Mouse (Mus musculus) megakaryocyte-erythroid progenitor cell, adult 5-6 weeks (primary cell): Measurements from ENCODE around the gene Ppp2r1b. TPM values are rescaled to one million over a fixed set of nuclear protein-coding genes. Genes with fewer than 3 reads are reported as not detected.
A peak's percentile ranks its signal among the peaks of the same experiment; 100 is the strongest.

ENCODE experiments used
- ATAC-seq: replicated peaks from 2 replicates; pipeline ENCODE4 v1.8.0; 2016; ENCODE audit warnings: mild to moderate bottlenecking, inconsistent platforms; ENCODE audit not compliant: severe bottlenecking, poor library complexity, low FRiP score, low TSS enrichment
- total RNA-seq, 2 experiments: library from RNA; stranded (forward) in 1 of 2; stranded (reverse) in 1 of 2; fragments of 200-1000, 215-1000 nt in 1 of 2; fragments of >200 nt in 1 of 2; fragmentation: Nextera tagmentation in 1 of 2; gene quantifications; 2 replicates each; pipeline ENCODE4 v1.2.3; 2014 to 2017

Ppp2r1b gene
- total RNA-seq (2014; fragmentation: Nextera tagmentation) = 89.1 and 93.7 TPM in 2 replicates
- total RNA-seq (2017) = 88.2 and 109 TPM in 2 replicates

DNA sequence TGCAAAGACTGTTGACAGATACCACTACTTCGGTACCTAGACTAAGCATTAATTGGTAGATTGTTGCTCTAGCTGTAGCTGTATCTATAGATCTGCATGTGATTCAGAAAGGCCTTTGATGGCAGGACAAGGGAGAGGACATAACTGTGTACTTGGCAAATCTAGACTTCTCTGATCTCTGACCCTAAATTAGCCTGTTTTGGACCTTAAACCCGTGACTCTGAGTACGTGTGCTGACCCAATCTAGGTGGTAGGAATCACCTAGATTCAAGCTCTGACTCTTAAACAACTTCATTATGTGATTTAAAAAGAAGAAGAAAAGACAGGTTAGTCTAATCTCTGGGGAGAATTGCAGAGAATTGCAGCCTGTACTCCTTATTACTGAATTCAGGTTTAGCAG lies at the start of gene Ppp2r1b:
TSS of gene Ppp2r1b (plus strand) at position 221 of the 400 bp plus-strand sequence.
- no peak for ATAC-seq

DNA sequence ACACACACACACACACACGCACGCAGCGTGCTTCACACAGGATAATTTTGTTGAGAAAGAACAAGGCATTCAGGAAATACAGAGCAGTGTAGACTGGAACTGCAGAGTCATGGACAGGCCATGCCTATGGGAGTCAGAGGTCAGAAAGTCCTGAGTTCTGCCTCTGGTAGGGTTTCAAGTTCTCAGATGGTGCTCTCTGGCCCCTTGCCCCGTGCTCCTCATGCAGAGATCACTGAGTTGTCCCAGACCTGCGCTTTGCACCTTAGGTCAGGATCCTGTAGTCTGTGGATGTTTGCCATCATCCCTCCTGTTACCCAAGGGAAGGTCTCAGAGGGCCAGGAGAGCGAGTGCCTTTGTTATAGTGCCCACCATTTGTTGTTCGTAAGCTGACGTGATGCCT lies 48.3 kb upstream of the Ppp2r1b start:
- no peak for ATAC-seq

DNA sequence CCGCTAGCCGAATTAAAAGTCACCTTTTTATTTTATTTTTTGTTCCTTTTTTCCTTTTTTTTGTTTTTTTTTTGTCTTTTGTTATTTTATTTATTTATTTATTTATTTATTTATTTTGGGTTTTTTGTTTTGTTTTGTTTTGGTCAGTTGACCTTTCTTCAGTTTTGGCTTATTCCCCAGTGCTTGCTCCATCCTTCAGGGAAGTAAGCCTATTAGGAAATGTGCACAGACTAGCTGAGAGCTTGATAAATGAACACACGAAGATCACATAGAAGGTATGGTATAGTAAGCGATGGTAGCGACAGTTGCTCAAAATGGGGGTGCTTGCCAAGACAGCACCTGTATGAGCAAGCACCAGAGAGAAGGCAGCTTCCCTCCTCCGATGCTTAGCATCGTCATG lies 47.5 kb upstream of the Ppp2r1b start:
- no peak for ATAC-seq

DNA sequence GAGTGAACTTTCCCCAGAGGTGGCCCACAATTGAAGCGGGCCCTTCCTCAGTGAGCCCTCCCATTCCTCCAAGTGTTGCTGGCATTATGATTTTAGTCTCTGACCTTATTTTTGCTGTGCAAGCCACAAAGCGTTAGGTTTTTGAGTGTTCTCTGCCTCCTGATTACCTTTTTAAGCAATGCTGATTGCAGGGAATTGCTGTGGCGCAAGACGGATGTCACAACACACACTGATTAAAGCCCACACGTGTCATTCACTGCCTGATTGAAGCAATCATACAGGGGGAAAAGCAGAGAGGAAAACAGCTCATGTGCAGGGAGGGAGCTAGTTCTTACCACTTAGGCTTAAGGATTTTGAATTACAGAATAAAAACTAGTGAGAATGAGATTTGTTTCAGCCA lies 46.7 kb upstream of the Ppp2r1b start:
- no peak for ATAC-seq

DNA sequence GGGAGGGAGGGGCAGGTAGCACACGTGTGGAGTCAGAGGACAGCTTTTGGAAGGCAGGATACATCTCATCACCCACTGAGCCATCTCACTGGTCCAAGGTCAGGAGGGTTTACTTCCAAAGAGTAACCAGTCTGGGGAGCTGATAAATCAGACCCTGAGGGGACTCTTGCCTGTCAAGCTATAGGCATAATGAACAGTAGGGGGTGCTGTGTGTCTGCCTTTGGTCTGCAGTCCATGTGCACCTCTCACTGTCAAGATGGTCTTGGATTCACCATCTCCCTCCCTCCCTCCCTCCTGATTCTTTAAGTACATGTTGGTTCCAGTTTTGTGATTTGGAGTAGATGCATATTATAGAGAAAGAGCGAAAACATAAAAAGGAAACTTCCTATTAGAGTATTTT lies 44.1 kb upstream of the Ppp2r1b start:
- ATAC-seq = peak; percentile 69

DNA sequence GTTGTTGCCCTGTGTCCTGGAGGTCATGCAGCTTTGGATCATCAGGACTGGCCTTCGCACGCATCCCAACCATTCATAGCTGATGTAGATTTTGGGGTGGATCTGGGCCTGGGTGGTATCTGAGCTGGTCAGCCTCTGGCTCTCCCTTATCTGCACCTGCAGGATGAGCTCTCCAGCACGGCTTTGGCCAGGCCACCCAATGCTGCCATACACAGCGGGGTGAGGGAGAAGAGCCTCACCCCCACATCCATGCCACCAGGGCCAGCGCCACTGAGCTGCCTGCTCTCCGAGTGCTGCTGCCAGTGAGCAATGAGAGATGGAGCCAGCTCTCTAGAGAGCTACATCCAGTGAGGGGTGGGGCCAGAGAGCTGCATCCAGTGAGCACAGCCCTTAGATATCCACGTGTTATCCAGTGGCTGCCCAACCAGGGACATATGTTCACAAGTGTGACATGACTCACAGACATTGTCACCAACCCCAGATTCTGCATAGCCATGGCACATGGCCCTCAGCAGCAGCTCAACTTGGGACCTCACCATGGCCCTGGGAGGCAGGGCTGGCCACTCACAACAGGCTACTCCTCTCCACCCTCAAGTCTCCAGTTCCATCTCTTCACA lies 41.9 kb upstream of the Ppp2r1b start:
- ATAC-seq = peak; percentile 86

DNA sequence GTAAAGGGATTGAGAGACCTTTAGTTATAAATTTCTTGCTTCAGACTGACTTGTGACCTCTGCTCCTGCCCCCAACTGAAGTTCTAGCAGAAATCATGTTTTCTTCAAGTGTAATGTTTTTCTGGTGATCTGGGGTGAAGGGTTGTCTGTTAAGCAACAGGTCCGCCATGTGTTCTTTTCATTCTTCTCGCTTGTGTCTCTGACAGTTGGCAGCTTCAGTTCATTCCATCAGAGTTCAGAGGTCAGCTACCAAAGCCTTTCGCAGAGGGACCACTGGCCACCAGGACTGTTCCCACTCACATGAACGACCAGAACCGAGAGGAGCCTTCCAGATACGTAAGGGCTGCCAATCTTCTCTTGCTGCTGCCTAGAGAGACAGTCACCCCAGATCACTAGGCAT lies 36.6 kb upstream of the Ppp2r1b start:
- no peak for ATAC-seq

DNA sequence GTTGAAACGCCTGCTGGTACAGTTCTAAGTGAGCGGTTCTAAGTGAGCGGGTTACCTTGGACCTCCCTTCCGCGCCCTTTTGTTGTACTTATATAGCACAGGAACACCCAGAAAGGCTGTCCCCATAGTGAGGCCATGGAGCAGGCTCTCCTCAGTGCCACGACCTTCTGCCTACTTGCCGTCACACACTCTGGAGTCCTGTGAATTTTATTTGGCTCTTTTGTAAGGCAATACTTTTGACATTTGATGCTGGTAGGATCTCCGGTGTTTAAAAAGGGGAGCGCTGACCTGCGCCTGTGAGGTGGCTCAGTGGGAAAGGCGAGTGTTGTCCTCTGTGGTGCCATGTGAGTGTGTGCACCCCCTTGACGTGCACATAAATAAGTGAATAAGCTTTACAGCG lies 36.0 kb upstream of the Ppp2r1b start:
- ATAC-seq = no peak

DNA sequence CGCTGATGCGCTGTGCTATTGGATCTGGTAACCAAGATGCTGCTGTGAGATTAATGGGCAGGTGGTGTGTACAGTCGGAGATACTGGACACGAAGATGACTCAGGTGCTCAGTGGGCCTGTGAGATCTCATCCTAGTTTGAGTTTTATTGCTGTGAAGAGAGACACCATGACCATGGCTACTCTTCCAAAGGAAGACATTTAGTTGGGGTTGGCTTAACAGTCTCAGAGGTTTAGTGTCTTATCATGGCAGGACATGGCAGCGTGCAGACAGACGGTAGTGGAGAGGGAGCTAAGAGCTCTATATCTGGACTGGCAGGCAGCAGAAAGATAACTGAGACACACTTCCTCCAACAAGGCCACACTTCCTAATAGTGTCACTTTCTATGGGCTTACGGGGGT lies 33.9 kb upstream of the Ppp2r1b start:
- ATAC-seq = peak; percentile 92

DNA sequence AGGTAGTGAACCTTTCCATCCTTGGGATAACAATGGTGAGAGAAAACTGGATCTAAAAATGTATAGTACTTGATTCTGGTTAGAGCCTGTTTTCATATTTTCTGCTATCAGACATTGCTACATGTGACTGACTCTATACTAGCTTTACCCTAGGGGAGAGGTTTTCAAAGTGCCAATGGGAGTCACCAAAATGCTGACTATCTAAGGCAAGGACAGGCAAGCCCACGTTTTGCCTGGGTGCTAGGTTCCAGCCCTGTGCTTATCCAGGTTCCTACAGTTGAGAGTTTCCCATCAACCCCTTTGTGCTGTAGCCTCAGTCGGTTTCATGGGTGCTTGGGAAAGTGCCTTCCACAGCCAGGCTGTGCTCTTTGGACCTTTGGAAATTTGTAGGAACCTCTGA lies 33.4 kb upstream of the Ppp2r1b start:
- ATAC-seq = peak; percentile 32; the same call in 1 of the 2 replicates

DNA sequence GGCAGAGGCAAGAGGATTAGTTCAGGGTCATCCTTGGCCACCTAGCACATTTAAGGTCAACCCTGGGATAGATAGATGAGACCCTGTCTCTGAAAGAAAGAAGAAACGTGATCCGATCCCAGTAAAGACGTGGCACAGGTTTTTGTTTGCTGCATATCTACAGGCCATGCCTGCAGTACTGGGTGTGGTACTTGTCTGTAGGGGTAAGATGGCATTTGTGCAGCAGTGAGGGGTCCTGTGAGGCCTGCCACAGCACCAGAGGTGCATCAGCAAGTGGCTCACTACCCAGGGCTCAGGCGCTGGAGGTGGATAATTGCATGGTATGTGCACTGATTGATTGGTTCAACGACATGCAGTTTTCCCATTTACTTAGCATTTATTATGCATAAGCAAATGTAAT lies 31.3 kb upstream of the Ppp2r1b start:
- 0 out of 2 replicates have a peak, but pooled peaks have one; percentile 43 for ATAC-seq

DNA sequence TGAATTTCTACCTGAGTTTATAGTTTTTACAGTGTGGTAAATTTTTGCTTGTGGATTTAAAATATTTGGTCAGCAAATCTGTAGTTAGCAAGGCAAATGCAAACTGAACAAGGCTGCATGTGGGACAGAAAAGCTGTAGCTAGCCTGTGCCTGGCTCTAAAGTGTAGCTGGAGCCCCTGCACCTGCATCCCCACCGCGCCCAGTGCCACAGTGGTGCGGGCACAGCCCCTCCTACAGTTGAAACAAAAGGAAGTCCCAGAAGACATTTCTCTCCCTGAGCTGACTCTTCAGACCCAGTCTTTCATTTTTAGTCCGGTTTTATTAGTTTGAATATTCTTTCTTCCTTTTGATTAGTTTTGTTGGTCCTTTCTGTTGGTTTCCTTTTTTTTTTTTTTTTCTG lies 29.4 kb upstream of the Ppp2r1b start:
- ATAC-seq = no peak

DNA sequence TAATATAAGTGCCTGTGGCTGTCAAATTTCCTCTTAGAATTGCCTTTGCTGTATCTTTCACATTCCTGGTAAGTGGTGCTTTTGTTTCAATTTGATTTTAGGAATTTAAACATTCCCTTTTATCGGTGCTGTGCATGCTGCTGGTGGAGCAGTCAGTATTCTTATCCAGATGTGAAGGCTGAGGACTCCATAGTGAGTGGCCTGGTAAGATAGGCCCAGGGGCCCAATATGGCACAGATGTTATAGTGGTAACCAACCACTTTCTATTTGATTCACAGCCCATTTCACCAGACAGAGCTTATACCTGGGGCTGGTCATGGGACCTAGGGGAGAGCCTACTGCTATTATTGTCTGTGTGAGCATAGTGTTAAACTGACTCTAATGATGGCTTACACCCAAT lies 28.6 kb upstream of the Ppp2r1b start:
- ATAC-seq = peak; percentile 43; the same call in 1 of the 2 replicates

DNA sequence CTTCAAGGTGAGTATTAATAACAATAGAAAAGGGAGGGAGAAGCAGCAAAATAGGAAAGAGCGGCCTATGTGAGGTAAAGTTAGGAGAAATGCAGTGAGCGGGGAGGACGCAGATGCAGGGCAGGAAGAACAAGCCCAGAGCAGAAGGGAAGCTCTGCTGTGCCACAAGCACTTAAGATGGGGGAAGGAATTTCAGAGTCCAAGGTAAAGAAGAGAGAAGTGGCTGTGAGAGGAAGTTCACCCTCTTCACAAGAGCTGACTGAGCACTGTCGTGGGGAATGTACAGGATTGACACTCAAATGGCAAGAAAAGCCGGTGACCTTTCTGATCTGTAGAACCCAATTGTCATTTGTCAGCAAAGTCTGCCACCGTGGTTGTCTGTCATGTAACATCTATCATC lies 27.1 kb upstream of the Ppp2r1b start:
- ATAC-seq = no peak

DNA sequence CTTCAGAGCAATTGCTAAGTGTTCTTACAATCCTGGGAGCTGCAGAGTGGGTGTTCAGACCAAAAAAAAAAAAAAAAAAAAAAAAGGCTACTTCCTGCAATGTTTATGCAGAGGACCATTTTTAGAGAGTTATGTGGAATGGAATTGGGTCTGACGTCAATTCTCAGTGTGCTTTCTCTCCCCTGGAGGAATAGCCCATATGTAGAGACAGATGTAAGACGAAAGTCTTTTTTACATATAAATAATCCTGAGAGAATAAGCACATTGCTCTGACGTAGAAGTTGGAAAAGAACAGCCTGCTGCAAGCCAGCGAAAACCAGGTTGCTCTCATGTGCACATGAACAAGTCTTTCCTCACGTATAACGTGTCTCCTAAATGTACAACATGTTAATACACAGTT lies 25.4 kb upstream of the Ppp2r1b start:
- ATAC-seq = no peak

DNA sequence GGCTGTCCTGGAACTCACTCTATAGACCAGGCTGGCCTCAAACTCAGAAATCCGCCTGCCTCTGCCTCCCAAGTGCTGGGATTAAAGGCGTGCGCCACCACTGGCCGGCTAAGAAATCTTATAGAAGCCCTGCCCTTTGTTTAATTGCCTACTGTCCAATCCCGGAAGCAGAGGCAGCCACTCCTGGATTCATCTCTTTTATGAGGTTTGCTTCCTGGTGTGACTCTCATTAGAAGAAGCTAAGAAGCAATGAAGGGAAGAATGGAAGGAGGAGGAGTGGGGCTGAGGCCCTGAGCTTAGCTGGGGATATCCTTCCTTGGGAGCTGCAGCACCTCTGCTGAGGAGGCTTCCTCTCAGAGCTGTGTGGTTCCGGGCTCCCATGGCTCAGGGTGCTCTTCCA lies 23.4 kb upstream of the Ppp2r1b start:
- ATAC-seq = no peak

DNA sequence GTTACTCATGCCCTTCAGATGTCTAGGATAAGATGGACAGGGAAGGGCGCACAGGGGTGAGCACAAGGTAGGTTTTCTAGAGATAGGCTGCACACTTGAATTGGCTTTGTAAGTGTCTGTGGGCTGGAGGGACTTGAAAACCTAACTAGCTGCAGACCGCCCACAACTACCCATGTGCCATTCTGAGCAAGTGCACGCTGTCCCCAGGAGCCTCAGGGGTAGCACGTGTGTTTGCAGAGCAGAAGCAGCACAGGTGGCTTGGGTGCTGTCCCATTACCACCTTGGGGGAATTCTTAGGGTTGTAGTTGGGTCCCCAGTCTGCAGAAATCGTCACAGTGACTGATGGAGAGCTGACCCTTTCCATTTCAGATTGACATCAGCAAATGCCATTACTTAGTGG lies 22.9 kb upstream of the Ppp2r1b start:
- ATAC-seq = no peak

DNA sequence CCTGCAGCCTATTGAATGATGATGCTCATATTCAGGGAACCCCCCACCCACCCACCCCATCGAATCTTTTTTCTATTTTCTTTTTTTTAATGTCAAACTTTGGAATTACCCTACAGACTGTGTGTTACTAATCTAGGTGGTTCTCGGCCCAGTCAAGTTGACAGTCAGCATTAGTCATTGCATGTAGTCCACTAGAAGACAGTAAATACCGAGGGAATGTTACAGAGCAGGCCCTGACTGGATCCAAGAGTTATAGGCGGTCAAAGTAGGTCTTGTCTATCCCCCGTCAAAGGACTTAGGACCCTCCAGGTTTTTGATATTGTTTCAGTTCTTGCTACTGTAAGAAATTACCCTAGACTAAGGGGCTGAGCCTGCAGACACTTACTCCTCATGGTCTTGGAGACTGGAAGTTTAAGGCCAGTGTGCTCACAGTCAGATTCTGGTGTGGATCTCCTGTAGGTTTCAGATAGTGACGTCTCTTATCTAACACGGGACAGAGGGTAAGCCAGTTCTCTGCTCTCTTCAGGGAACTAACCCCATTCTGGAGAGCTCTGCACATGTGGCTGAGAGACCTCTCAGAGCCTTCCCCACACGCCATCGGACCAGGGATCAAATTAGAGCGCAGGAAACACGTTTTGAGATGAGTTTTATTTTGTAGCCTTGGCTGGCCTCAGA lies 21.2 kb upstream of the Ppp2r1b start:
- peak; percentile 98 for ATAC-seq

DNA sequence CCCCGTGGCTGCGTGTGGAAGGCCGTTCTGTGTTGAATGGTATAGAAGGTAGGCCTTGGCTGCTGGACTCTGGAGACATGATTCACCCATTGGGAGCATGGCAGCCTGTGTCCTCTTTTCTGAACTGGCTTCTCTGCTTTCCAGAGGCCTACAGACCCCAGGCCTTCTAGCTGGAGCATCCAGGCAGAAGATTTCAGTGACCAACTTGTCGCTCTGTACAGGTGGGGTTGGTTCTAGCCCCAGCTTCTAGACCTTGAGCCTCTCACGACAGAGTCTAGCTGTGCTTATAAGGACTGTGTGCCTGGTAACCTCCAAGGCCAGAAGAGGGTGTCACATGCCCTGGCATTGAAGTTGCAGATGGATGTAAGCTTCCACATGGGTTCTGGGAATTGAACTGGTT lies 13.6 kb upstream of the Ppp2r1b start:
- no peak for ATAC-seq

DNA sequence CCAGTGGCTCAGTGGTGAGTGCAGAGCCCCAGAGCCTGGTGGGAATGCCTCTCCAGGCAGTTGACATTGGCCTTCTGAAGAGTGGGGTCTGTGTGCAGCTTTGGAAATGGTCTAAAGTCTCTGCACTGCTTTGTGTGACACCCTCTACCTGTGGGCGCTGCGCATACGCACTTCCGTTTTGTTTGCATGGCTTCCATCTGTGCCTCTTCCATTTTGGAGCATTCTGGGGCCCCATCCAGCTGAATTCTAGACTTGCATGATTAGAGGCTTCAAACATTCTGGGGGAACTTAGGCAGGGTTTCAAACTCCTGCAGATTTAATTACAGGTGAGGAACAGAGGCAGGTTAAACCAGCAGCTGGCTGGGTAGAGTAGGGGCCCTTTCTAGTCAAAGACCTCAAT lies 12.9 kb upstream of the Ppp2r1b start:
- peak; percentile 4; the same call in 1 of the 2 replicates for ATAC-seq

DNA sequence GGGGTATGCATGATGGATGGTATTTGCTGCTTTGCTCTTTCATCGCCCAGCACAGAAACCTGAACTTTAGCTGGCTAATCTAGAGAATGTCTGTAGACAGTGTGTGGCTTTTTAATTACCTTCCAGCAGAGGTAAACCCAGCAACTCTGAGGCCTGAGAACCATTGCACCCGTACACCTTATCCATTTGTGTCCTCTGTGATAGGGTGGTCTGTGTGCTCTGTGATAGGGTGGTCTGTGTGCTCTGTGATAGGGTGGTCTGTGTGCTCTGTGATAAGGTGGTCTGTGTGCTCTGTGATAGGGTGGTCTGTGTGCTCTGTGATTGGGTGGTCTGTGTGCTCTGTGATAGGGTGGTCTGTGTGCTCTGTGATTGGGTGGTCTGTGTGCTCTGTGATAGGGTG lies 12.5 kb upstream of the Ppp2r1b start:
- ATAC-seq = peak; percentile 86
